Mouse (Mus musculus) 416B (cell line): ENCODE measurements around the gene Slc25a21.

Source experiments
- DNase-seq: peaks from one replicate; pipeline ENCODE4 v3.0.0; 2011; ENCODE audit warnings: low read depth

Slc25a21 gene

GRCm38 (mm10) chr12:57184401-57185147 lies 12.7 kb downstream of the Slc25a21 start:
- peak; percentile 21 for DNase-seq

DNA sequence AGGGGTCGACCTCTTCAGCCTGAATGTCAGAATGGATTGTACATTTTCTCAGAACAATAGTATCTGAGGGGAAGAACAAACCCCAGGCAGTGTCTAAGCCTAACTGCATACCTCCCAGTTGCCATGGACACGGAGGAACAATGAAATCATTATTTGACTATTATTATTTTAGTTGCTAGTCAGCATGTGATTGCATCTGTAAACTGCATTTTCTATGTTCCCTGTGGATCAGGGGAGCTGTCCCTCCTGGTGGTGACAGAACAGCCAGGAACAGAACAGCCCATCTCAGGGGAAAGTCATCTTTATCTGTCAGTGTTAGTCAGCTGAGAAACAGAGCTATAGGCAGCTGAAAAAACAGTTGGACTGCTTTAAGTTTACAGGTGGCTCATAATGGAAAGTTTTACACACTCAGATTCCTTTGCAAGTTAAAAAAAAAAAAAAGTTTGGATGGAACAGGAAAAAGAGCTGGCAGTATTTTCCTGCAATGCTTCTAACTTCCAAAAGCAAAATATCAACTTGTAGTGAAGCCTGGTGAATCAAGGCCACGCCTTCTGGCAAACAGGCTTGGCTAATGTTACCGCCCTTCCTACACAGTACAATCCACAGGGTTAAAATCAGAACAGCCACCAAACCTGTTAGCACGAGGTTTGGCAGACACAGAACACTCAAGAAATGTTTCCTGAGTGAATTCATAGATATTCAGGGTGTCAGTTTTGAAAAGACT lies 17.6 kb downstream of the Slc25a21 start:
- no peak for DNase-seq

- DNase-seq, result no peak
These were observed 18.5 kb downstream of the Slc25a21 start for GRCm38 (mm10) chr12:57178818-57179217.

DNA sequence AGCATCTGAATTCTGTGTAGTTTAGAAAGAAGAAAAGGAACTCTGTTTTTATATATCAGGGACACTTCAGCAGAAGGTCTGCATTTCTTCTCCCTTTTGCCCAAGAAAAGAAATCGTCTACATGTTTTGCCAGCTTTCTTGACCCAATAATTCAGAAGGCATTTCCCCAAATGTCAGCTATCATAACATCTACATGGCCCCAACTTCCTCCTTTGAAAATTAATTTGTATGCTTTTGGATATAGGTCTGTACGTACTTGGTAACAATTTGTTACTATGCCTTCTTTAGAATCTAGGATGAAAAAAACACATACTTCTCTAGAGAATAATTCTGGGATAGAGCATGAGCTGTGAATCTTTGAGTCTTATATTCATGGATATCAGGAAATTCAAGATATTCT lies 34.0 kb downstream of the Slc25a21 start:
- DNase-seq, result no peak

GRCm38 (mm10) chr12:57162840-57163239 lies 34.4 kb downstream of the Slc25a21 start:
- no peak for DNase-seq

- peak; percentile 8 for DNase-seq
These were observed 37.4 kb downstream of the Slc25a21 start for GRCm38 (mm10) chr12:57159904-57160303.

- peak; percentile 5 for DNase-seq
These were observed 39.0 kb downstream of the Slc25a21 start for GRCm38 (mm10) chr12:57158266-57158665.

- DNase-seq, result no peak
These were observed 58.3 kb downstream of the Slc25a21 start for GRCm38 (mm10) chr12:57138937-57139336.

GRCm38 (mm10) chr12:57137809-57138208 lies 59.5 kb downstream of the Slc25a21 start:
- DNase-seq, result no peak

DNA sequence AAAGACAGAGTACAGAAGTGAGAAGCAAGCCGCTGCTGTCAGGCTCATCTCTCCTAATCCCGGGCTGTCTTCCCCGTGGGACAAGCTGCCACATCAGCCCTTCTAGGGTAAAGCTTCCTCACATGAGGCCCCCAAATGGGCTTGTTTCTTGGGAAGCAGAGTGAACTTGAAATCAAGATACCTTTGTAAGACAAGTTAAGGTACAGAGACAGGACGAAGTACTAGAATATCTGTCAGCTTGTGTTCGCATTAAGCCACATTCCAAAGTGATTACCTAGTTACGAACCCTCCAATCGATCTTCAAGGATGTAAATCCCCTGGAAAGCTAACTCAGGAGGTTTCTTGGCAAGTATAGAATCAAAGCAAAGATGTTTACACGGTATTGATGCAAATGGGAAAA lies 78.7 kb downstream of the Slc25a21 start:
- no peak for DNase-seq

- no peak for DNase-seq
These were observed 81.8 kb downstream of the Slc25a21 start for GRCm38 (mm10) chr12:57115516-57115915.

GRCm38 (mm10) chr12:57109363-57109762 lies 87.9 kb downstream of the Slc25a21 start:
- no peak for DNase-seq

GRCm38 (mm10) chr12:57102322-57102721 lies 95.0 kb downstream of the Slc25a21 start:
- DNase-seq, result no peak

GRCm38 (mm10) chr12:57100549-57100948 lies 96.7 kb downstream of the Slc25a21 start:
- DNase-seq, result no peak

DNA sequence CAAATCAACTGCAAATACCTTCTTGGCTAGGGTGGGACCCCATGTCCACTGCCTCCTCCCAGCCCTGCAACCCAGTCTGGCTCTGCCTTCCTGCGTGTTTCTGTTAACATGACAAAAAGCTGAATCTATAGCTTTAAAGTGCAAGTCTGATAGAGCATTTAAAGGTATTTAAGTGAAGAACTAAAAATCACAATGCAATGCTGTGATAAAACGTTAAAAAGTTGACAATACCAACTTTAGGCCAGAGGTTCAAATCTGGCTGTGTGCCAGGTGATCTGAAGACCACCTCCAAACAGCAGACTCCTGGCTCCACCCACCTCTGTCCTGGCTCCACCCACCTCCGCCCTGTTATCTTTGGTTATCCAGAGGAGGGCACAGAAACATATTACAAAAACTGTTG lies 98.2 kb downstream of the Slc25a21 start:
- DNase-seq, result no peak

GRCm38 (mm10) chr12:57098371-57098770 lies 98.9 kb downstream of the Slc25a21 start:
- no peak for DNase-seq

DNA sequence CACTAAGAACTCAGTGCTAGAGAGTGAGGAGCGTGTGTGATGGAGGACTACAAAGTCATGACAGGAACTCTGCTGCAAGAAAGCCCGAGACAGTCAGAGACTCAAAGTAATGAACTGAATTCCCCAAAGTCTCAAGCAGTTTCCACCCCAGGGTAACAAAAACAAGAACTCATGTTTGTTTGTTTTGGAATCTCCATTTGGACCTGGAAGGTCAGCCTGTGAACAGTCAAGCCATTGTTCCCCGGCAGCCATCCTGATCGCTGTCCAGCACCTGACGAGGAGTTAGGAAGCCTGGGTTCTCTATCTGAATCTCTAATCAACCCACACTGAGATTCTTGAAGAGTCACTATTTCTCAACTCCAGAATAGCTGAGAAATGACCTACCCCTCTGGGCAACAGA lies 104.2 kb downstream of the Slc25a21 start:
- DNase-seq, result no peak

DNA sequence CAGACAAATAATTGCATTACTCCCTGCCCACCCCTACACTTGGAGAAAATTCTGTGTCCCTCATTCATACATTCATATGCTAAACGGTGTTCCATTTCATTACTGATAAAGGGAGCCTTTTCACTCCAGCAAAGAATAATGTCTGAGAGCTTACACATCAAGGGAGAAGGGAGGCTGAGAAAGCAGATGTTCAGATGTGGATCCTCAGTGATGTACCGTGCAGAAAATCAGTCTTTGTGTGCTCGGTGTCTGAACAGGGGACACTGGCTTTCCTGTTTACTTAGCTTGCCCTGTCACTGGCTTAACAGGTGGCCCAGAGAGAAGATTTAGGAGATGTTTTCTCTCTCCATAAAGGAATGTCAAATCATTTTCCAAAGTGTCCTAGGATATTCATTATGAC lies 112.8 kb downstream of the Slc25a21 start:
- DNase-seq, result no peak

DNA sequence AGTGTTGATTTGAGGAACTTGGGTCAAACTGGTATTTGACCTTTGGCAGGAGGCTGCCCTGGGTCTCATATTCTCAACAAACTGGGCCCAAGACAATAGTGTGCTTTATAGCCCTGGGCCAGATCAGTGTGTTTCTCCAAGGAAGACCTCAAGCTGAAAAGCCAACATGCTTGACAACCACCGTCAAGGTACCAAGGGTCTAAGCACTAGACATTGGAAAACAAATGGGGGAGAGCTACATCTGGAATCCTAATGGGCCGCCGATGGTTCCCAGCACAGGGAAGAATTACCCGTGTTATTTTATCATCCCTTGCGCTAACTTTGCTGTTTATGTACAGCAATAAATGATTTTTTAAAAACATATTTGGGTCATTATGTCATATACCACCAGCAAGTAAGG lies 113.7 kb downstream of the Slc25a21 start:
- no peak for DNase-seq

DNA sequence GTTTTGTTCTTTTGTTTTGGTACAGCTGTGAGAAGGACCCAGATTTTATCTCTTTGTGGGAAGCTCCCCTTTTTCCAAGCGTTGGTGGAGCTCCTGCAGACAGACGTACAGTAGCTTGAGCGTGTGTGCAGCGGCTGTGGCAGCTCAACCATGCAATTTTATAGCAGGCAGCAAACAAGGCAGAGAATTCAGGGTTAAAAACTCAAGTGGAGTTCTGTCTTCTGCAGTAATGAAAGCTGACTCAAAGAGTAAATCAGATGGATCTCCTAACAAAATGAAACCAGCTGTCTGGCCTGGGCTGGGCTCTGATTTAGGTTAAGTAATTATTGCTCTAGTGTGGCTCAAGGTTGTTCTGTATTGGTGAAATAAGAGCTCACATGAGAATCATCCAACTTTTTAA lies 120.7 kb downstream of the Slc25a21 start:
- no peak for DNase-seq

DNA sequence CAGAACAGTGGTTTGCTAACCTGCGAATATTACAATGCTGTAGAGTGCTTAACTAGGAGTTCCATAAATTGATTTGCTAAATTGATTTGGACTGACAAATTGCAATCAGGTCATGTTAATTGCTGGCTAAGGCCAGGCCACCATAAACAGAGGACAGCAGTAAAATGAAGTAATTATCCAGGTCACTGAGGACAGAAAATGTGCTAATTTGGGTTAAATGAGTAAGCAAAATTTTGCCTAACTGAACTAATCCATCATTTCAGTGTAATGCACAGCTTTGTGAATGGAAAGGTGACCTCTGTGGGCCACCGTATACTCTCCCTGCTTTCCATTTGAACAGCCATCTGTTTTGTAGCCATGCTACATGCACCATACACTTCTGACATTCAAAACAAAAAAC lies 124.7 kb downstream of the Slc25a21 start:
- DNase-seq, result no peak

- no peak for DNase-seq
These were observed 128.7 kb downstream of the Slc25a21 start for GRCm38 (mm10) chr12:57068607-57069006.

- no peak for DNase-seq
These were observed 177.5 kb downstream of the Slc25a21 start for GRCm38 (mm10) chr12:57019737-57020136.

DNA sequence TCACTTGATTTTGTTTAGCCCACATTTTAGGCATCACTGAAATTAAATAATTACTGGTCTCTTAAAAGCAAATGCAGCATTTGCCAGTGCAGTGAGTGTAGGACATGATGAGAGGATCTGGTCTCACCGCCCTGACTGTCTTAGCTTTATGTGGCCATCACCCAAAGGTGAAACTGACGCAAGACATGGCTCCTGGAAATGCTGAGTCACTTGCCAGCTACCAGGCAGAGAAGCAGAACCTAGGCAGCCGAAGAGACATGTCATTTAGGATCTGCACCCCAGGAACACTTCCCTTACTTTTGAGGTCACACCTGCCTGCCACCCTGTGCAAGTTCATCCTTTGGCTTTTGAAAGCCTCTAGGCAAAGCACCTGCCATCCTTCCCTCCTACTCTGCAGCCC lies 180.4 kb downstream of the Slc25a21 start:
- DNase-seq, result peak; percentile 9
